Mouse (Mus musculus): ENCODE data around the gene Slc44a4. TPM values are rescaled to one million over a fixed set of nuclear protein-coding genes. Genes with fewer than 3 reads are reported as not detected.
"Not testable (repeated sequence)": the region's sequence is repeated elsewhere in the genome, so short reads cannot be mapped to it uniquely, and the experiment has no call there.

The Slc44a4 gene
- total RNA-seq, 4 experiments from 2014 or later = not detected

DNA sequence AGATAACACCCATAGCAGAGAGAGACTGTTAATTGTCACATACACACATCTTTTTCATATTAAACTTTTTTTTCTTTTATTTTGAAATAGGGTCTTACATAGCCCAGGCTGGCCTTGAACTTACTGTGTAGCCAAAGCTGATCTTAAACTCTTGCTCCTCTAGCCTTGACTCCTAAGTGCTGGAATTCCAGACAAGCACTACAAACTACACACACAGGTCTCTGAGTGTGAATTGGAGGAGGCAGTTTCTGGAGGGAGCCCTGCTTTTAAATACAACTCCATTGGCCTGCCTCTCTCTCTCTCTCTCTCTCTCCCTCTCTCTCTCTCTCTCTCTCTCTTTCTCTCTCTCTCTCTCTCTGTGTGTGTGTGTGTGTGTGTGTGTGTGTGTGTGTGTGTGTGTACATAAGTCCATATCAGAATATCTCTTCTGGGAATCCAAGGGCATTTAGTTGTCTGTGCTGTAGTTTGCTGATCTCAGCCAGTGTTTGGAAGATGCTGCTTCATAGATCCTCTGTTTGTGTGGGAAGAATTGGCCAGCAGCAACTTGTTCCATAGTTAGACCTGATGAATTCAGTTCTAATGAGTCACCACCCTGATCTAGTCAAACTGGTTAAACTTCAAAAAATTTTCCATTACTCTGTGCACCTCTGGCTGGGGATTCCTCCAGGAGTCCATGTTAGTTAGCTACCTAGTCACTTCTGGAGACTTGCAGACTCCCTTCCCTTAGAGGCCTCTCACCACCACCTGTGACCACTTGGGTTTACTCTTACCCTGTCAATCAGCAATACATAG is 46.6 kb downstream of the Slc44a4 start:
- DNase-seq (ENCODE audit: low spot score) = no peak

DNA sequence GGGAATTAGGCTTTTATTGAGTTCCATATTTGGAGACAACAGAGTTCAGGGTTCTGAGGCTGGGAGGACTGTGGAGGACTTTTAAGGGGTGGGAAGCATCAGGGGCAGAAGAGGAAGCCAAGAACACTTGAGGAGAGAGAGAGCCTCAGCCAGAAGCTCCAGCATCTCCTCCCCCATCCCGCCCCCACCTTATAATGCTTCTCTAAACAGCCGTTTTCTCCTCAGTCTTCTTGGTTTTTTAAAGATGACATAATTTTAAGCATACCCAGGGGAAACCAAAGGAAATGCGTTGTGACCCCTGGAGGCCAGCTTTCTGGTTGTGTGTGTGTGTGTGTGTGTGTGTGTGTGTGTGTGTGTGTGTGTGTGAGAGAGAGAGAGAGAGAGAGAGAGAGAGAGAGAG is 47.9 kb downstream of the Slc44a4 start:
- DNase-seq (ENCODE audit: low spot score) = no peak

DNA sequence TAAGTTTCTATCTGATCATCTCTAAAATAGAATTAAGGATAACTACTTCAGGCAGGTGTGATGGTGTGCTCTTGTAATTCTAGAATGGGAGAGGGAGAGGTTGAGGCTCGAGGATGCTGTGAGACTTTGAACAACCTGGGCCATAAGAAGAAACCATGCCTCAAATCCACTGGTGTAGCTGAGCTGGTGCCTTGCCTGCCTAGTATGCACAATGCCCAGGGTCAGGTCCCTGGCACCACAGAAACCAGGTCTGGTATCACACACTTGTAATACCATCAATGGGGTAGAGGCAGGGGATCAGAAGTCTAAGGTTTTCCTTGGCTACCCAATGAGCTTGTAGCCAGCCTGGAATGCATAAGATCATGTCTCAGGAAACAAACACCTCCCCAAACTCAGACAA is 48.6 kb downstream of the Slc44a4 start:
- DNase-seq (ENCODE audit: low spot score) = no peak

- DNase-seq (ENCODE audit: low spot score) = no peak
These were observed 50.4 kb downstream of the Slc44a4 start for GRCm38 (mm10) chr17:34964640-34965049.

DNA sequence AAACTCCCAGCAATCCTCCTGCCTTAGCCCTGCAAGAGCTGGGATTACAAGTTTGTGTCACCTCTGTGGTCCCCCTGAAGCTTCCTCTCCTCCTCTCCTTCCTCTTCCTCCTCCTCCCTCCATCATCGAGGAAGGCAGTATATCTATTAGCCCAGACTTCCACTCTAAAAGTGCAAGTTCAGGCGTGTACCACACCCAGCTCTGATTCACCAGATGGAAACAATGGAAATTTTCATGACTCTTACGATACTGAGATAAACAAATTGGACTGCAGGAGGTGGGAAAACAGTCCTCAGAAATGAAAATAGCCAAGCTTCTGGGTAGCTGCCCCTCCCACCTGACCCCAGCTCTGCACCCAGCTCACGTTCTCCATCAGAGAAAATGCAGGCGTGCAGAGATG is 51.4 kb downstream of the Slc44a4 start:
- no peak for DNase-seq (ENCODE audit: low spot score)

- not testable (repeated sequence) for DNase-seq (ENCODE audit: low spot score)
These were observed 55.6 kb downstream of the Slc44a4 start, which contains the start of gene Gm20481 for GRCm38 (mm10) chr17:34969822-34970221. Gene Gm20481 (plus strand): TSS chr17:34969912.

DNA sequence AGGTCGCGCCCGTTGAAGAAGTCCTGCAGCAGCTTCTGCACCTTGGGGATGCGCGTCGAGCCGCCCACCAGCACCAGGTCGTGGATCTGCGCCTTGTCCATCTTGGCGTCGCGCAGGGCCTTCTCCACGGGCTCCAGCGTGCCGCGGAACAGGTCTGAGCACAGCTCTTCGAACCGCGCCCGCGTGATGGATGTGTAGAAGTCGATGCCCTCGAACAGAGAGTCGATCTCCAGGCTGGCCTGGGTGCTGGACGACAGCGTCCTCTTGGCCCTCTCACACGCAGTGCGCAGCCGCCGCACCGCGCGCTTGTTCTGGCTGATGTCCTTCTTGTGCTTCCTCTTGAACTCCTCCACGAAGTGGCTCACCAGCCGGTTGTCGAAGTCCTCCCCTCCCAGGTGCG is 56.6 kb downstream of the Slc44a4 start:
- DNase-seq (ENCODE audit: low spot score) = not testable (repeated sequence)

DNA sequence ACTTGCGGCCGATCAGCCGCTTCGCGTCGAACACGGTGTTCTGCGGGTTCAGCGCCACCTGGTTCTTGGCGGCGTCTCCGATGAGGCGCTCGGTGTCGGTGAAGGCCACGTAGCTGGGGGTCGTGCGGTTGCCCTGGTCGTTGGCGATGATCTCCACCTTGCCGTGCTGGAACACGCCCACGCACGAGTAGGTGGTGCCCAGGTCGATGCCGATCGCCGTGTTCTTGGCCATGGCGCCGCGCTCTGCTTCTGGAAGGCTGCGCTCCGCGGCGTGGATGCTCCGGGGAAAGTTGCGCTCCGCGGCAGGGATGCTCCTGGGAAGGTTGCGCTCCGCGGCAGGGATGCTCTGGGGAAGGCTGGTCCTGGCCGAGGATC is 57.4 kb downstream of the Slc44a4 start:
- not testable (repeated sequence) for DNase-seq (ENCODE audit: low spot score)

DNA sequence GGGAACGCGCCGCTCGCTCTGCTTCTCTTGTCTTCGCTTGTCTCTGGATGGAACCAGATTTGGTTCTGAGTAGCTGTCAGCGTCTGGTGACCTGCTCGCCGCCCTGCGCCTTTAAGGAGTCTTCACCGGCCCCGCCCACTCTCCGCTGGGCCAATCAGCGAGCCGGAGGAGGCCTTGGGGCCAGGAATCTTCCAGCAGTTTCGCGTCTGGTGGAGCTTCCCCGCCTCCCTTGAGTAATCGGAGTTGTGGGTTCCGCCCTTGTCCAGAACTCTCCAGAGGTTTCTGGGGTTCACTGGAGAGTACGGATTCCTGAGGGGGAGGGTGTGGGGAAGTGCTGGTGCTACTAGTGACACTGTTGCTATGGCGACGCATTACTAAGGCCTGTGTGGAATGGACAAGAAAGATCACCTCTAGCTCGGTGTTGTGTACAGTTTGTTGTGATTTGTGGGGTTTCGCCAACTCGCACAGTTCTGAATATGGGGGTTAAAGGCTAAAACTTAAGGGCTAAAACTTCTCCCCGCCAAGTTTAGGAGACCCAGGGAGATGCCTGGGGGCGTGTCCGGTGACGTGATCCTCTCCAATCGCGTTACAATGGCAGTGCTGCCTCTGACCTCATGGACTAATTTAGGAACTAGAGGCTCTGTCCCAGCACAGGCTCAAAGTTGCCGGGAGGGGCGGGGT is 57.9 kb downstream of the Slc44a4 start, which contains the start of the genes Hspa1a and Hspa1l:
TSS of gene Hspa1a (minus strand) at position 88 of the 681 bp plus-strand sequence.
TSS of gene Hspa1l (plus strand) at position 635 of the 681 bp plus-strand sequence.
- DNase-seq (ENCODE audit: low spot score) = peak; percentile 98

DNA sequence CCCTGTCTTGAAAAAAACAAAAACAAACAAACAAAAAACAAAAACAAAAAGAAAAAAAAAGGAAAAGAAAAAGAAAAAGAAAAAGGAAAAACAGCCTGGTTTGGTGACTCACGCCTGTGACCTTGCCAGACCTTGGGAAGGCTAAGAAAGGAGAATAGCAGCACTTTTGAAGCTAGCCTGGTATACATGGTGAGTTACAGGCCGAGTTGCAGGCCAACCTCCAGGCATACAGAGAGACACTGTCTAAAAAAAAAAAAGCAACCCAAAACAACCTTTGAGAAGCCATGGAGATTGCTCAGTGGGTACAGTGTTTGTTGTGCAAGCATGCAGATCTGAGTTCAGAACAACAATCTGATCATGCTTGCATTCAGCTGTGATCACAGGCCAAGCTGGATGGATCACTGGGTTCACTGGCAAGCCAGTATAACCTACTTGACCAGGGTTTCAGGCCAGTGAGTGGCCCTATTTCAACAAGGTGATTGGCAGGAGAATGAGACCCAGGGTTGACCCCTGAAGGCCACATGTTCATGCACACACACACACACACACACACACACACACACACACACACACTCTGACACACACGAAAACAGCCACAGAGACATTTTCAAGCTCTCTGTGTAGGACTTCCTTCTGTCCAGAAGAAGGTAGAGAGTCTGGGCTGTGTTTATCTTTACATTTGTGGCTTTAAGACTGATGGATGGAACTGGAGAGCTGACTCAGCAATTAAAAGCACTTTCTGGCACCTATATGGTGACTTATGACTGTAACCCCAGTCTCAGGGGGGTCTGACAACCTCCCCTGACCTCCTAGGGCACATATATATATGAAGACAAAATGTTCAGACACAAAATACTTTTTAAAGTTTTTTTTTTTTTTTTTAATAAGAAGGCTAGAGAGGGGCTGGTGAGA is 61.6 kb downstream of the Slc44a4 start:
- no peak for DNase-seq (ENCODE audit: low spot score)

DNA sequence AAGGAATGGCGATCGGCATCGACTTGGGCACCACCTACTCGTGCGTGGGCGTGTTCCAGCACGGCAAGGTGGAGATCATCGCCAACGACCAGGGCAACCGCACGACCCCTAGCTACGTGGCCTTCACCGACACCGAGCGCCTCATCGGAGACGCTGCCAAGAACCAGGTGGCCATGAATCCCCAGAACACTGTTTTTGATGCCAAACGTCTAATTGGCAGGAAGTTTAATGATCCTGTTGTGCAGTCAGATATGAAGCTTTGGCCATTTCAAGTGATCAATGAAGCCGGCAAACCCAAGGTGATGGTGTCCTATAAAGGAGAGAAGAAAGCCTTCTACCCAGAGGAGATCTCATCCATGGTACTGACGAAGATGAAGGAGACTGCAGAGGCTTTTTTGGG is 62.7 kb downstream of the Slc44a4 start:
- no peak for DNase-seq (ENCODE audit: low spot score)

GRCm38 (mm10) chr17:34978239-34978638 is 64.0 kb downstream of the Slc44a4 start:
- DNase-seq (ENCODE audit: low spot score) = no peak

DNA sequence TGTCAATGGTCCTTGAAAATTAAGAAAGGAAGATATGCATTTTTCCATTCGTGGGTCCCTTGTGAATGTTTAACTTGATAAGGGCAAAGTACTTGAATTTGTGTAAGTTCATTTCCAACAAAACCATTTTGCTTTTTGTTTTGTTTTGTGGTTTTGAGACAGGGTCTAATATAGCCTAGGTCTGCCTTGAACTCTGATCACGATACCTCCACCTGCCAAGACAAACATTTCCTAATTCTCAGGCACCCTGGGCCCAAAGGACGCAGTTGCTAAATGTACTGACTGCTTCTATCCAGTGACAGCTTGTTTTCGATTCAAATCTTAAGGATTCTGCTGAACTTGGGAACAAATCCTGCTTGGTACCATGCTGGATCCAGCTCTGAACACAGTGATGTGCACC is 65.4 kb downstream of the Slc44a4 start:
- no peak for DNase-seq (ENCODE audit: low spot score)

Other genes starting within 250 kb of the Slc44a4 start
- 10 to 100 TPM; 22.4 to 34.3 (median 32.2) TPM for gene Tnxb, start 243.9 kb upstream of the Slc44a4 start, total RNA-seq (2022)
- gene C4b, start 170.6 kb upstream of the Slc44a4 start, total RNA-seq (2022) = 10 to 100 TPM; 14.3 to 71.5 (median 21.2) TPM
- under 1 TPM in 1 of 4 experiments, not detected in 3; 0.35 TPM for gene Cyp21a1, start 109.9 kb upstream of the Slc44a4 start, total RNA-seq (2022)
- gene Stk19, start 77.5 kb upstream of the Slc44a4 start, total RNA-seq (2022) = 10 to 100 TPM in 2 of 4 experiments, 1 to 10 TPM in 2; 8.2 to 14.6 (median 9.5) TPM
- 10 to 100 TPM; 10.6 to 15.9 (median 11.5) TPM for gene Dxo, start 77.4 kb upstream of the Slc44a4 start, total RNA-seq (2022)
- gene Skiv2l, start 64.3 kb upstream of the Slc44a4 start, total RNA-seq (2022) = 10 to 100 TPM; 21.8 to 29.1 (median 25.8) TPM
- 10 to 100 TPM; 16.6 to 17.9 (median 16.7) TPM for gene Nelfe, start 64.1 kb upstream of the Slc44a4 start, total RNA-seq (2022)
- gene Cfb, start 51.9 kb upstream of the Slc44a4 start, total RNA-seq (2022) = 1 to 10 TPM; 2.2 to 8.5 (median 4.5) TPM
- 1 to 10 TPM; 8.5 to 9.9 (median 9.1) TPM for gene Zbtb12, start 35.0 kb upstream of the Slc44a4 start, total RNA-seq (2022)
- gene Gm20547, start 32.4 kb upstream of the Slc44a4 start, total RNA-seq (2022) = not detected
- gene C2, start 16.2 kb upstream of the Slc44a4 start, total RNA-seq (2022) = 1 to 10 TPM; 1.8 to 4.1 (median 3.0) TPM
- gene Ehmt2, start 16.0 kb upstream of the Slc44a4 start, total RNA-seq (2022) = 10 to 100 TPM; 41.5 to 45.8 (median 42.4) TPM
- gene Neu1, start 16.8 kb downstream of the Slc44a4 start, total RNA-seq (2022) = 10 to 100 TPM; 13.0 to 16.1 (median 14.4) TPM
- gene Hspa1b, start 44.8 kb downstream of the Slc44a4 start, total RNA-seq (2022) = 1 to 10 TPM; 1.4 to 5.5 (median 2.6) TPM
- gene Gm20481, start 55.4 kb downstream of the Slc44a4 start, total RNA-seq (2022) = not detected
- 1 to 10 TPM; 1.8 to 7.5 (median 3.6) TPM for gene Hspa1a, start 57.7 kb downstream of the Slc44a4 start, total RNA-seq (2022)
- gene Hspa1l, start 58.2 kb downstream of the Slc44a4 start, total RNA-seq (2022) = 10 to 100 TPM in 2 of 4 experiments, 1 to 10 TPM in 2; 8.7 to 13.3 (median 11.0) TPM
- 10 to 100 TPM; 17.5 to 21.7 (median 17.9) TPM for gene Lsm2, start 67.4 kb downstream of the Slc44a4 start, total RNA-seq (2022)
- 10 to 100 TPM; 28.3 to 31.4 (median 29.3) TPM for gene Vars, start 86.5 kb downstream of the Slc44a4 start, total RNA-seq (2022)
- gene Vwa7, start 102.1 kb downstream of the Slc44a4 start, total RNA-seq (2022) = 10 to 100 TPM; 12.0 to 18.5 (median 16.6) TPM
- gene Sapcd1, start 113.5 kb downstream of the Slc44a4 start, total RNA-seq (2022) = not detected
- under 1 TPM in 2 of 4 experiments, not detected in 2; 0.33 to 0.56 TPM for gene Msh5, start 132.3 kb downstream of the Slc44a4 start, total RNA-seq (2022)
- 10 to 100 TPM; 21.6 to 33.8 (median 30.0) TPM for gene Clic1, start 135.5 kb downstream of the Slc44a4 start, total RNA-seq (2022)
- gene Ddah2, start 144.6 kb downstream of the Slc44a4 start, total RNA-seq (2022) = 10 to 100 TPM; 13.5 to 22.7 (median 21.5) TPM
- not detected for gene Ly6g6c, start 150.9 kb downstream of the Slc44a4 start, total RNA-seq (2022)
- 1 to 10 TPM in 1 of 4 experiments, under 1 TPM in 3; 0.34 to 1.0 (median 0.85) TPM for gene Mpig6b, start 151.7 kb downstream of the Slc44a4 start, total RNA-seq (2022)
- gene Ly6g6e, start 162.4 kb downstream of the Slc44a4 start, total RNA-seq (2022) = not detected
- under 1 TPM in 3 of 4 experiments, not detected in 1; 0.69 to 0.95 (median 0.85) TPM for gene Ly6g6d, start 163.6 kb downstream of the Slc44a4 start, total RNA-seq (2022)
- under 1 TPM in 1 of 4 experiments, not detected in 3; 0.24 TPM for gene Ly6g6f, start 171.1 kb downstream of the Slc44a4 start, total RNA-seq (2022)
- 10 to 100 TPM; 60.7 to 64.8 (median 62.3) TPM for gene Abhd16a, start 174.8 kb downstream of the Slc44a4 start, total RNA-seq (2022)
- gene Ly6g5c, start 193.8 kb downstream of the Slc44a4 start, total RNA-seq (2022) = not detected
- gene Ly6g5b, start 201.0 kb downstream of the Slc44a4 start, total RNA-seq (2022) = not detected
- 10 to 100 TPM in 1 of 4 experiments, 1 to 10 TPM in 3; 6.6 to 10.2 (median 8.2) TPM for gene Gpank1, start 207.0 kb downstream of the Slc44a4 start, total RNA-seq (2022)
- gene Csnk2b, start 207.6 kb downstream of the Slc44a4 start, total RNA-seq (2022) = 100 to 1,000 TPM; 152 to 184 (median 155) TPM
- 10 to 100 TPM; 27.8 to 33.4 (median 30.3) TPM for gene D17H6S53E, start 211.9 kb downstream of the Slc44a4 start, total RNA-seq (2022)
- gene Apom, start 217.6 kb downstream of the Slc44a4 start, total RNA-seq (2022) = under 1 TPM in 1 of 4 experiments, not detected in 3; 0.26 TPM
- gene Bag6, start 220.7 kb downstream of the Slc44a4 start, total RNA-seq (2022) = 100 to 1,000 TPM; 233 to 266 (median 242) TPM